Mouse (Mus musculus): Measurements from ENCODE around the gene Cep70. TPM values are rescaled to one million over a fixed set of nuclear protein-coding genes. Genes with fewer than 3 reads are reported as not detected.

Gene Cep70
- polyA plus RNA-seq (2011; ENCODE audit: insufficient read depth, insufficient read length, low replicate concordance, missing spikeins): 15.8 and 22.7 TPM in 2 replicates

DNA sequence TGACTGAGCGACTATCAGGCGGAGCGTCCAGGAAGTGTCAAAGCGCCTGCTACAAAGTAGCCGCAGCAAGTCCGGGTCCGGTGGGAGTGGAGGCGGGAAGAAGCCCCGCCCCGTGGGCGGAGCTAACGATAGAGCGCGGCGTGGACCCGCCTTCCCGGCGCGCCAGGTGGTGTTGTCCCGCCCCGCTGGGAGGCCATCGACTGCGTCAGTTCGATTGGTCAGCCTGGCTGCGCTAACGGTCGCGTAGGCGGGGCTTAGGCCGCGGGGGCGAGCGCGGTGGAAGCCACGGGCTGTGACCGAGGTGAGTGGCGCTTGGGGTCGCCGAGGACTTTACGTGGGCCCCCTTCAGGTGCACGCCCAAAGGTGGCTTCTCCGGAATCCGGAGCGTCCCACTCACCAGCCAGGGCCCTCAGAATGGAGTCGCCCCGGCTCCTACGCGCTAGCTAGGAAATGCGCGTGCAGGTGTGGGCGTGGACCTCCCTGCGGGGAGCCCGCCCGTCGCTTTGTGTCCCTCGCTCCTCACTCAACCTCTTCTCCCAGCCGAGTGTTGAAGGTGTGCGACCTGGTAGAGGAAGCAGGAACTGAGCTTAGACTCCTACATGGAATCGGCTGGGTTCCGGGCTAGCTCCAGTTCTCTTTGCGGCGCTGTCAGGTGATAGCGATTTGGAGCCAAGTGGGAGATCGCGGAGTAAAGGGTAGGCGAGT is at the start of gene Cep70:
Gene Cep70, plus strand, starts transcription at position 178 of the 705 bp plus-strand sequence.
- under 1% methylated on average over 66 of the region's 66 CpGs for WGBS
- Histone ChIP-seq H3K27ac (ENCODE audit: control insufficient read depth, insufficient read depth, low read depth, low read length, poor library complexity) (peak within 1 kb of the TSS; percentile 76), H3K4me3 (replicated peaks; ENCODE audit: control insufficient read depth, low read depth, low read length) (peak within 1 kb of the TSS; percentile 99), H3K4me1 (ENCODE audit: control insufficient read depth, insufficient read depth, low read length) (peaks cover 2% of the 10 kb centered on the region; the same call in 1 of the 2 replicates)
- TF ChIP-seq CTCF (IDR thresholded peaks at IDR 0.05; ENCODE audit: control insufficient read depth, insufficient read depth, low read length) (no peak), POLR2A (IDR thresholded peaks at IDR 0.05; ENCODE audit: borderline replicate concordance, control insufficient read depth, low read depth, low read length) (peak; percentile 81)

DNA sequence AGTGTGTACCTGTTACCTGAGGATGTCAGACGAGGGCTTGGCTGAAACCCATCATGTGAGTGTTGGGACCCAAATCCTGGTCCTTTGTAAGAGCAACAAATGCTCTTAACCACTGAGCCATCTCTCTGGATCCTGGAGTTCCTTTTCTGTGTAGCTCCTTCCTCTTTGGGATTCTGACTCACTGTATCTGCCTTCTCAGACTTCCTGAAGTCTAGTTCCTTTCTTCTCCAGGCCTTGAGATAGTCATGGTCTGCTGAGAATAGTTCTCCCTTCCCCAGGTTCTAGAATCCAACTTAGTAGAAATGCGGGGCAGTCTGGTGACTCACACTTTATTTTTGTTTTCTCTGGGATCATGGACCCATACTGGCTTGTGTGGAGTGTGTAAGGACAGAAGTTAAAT is 30.5 kb upstream of the Cep70 start:
- H3K27ac ChIP-seq (ENCODE audit: control insufficient read depth, insufficient read depth, low read depth, low read length, poor library complexity): no peak overlapping the region
- H3K4me1 ChIP-seq (ENCODE audit: control insufficient read depth, insufficient read depth, low read length): no peaks in the 10 kb centered on the region
- TF ChIP-seq CTCF (IDR thresholded peaks at IDR 0.05; ENCODE audit: control insufficient read depth, insufficient read depth, low read length) (no peak), POLR2A (IDR thresholded peaks at IDR 0.05; ENCODE audit: borderline replicate concordance, control insufficient read depth, low read depth, low read length) (no peak)
- no peak overlapping the region for H3K4me3 ChIP-seq (replicated peaks; ENCODE audit: control insufficient read depth, low read depth, low read length)
- WGBS: 20% methylated on average over 2 of the region's 2 CpGs

DNA sequence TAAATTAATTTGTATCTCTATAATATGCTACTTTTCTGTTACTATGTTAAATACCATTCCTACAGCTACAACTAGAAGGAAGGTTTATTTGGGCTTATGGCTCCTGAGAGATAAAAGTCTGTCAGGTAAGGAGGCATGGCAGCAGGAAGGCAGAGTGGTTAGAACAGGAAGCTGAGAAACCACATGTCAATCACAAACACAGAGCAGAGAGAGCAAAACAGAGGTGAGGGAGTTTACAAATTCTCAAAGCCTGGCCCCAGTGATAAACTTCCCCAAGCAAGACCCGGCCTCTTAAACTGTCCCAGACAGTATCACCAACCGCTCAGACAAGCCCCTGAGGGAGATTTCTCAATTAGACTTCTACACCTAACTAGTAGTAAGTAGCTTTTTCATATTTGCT is 27.0 kb upstream of the Cep70 start:
- no peak for TF ChIP-seq CTCF (IDR thresholded peaks at IDR 0.05; ENCODE audit: control insufficient read depth, insufficient read depth, low read length)
- no peak for TF ChIP-seq POLR2A (IDR thresholded peaks at IDR 0.05; ENCODE audit: borderline replicate concordance, control insufficient read depth, low read depth, low read length)
- Histone ChIP-seq H3K27ac (ENCODE audit: control insufficient read depth, insufficient read depth, low read depth, low read length, poor library complexity) (no peak overlapping the region), H3K4me1 (ENCODE audit: control insufficient read depth, insufficient read depth, low read length) (no peaks in the 10 kb centered on the region), H3K4me3 (replicated peaks; ENCODE audit: control insufficient read depth, low read depth, low read length) (no peak overlapping the region)
- 10% methylated on average over 2 of the region's 2 CpGs for WGBS

GRCm38 (mm10) chr9:99217999-99218719 is 25.0 kb upstream of the Cep70 start:
- WGBS: 22% methylated on average over 6 of the region's 6 CpGs

DNA sequence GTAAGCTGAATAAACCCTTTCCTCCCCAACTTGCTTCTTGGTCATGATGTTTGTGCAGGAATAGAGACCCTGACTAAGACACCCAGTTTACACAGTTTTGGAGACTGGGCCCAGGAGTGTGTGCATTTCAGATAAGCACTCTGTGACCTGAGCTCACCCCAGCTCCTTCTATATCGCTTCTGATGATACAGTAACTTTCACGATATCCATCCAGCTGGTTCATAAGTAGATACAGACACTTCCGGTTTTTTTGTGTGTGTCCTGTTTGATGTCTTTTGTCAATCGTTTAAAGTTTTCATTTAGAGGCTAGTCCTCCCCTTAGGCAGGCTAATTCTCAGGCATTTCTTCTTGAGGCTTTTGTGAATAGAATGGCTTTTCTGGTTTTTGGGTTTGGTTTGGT is 21.5 kb upstream of the Cep70 start:
- 66% methylated on average over 4 of the region's 4 CpGs for WGBS
- Histone ChIP-seq H3K27ac (ENCODE audit: control insufficient read depth, insufficient read depth, low read depth, low read length, poor library complexity) (no peak overlapping the region), H3K4me1 (ENCODE audit: control insufficient read depth, insufficient read depth, low read length) (no peaks in the 10 kb centered on the region), H3K4me3 (replicated peaks; ENCODE audit: control insufficient read depth, low read depth, low read length) (no peak overlapping the region)
- TF ChIP-seq POLR2A (IDR thresholded peaks at IDR 0.05; ENCODE audit: borderline replicate concordance, control insufficient read depth, low read depth, low read length) (no peak), CTCF (IDR thresholded peaks at IDR 0.05; ENCODE audit: control insufficient read depth, insufficient read depth, low read length) (no peak)

More at GRCm38 (mm10) chr9:99217999-99218719, 25.0 kb upstream of the Cep70 start:
- H3K4me1 ChIP-seq (ENCODE audit: control insufficient read depth, insufficient read depth, low read length): no peaks in the 10 kb centered on the region
- H3K27ac ChIP-seq (ENCODE audit: control insufficient read depth, insufficient read depth, low read depth, low read length, poor library complexity): no peak overlapping the region
- TF ChIP-seq POLR2A (IDR thresholded peaks at IDR 0.05; ENCODE audit: borderline replicate concordance, control insufficient read depth, low read depth, low read length) (no peak), CTCF (IDR thresholded peaks at IDR 0.05; ENCODE audit: control insufficient read depth, insufficient read depth, low read length) (no peak)
- H3K4me3 ChIP-seq (replicated peaks; ENCODE audit: control insufficient read depth, low read depth, low read length): no peak overlapping the region

DNA sequence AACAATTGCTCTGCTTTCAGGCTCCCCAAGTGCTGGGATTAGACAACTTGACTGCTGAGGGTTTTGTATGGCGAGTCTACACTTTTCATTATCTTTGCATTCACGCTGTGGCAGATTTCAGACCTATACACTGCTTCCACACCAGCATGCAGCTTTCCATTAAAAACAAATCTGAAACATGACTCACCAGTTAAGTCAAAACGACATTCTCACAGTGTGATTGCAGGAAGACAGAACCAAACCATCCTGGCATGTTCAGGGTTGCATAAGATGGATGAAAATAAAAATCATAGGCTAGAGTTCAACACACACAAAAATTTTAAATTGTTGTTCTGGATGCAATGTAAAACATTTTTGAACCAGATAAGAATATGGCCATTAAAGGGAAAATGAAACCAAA is 18.6 kb upstream of the Cep70 start:
- Histone ChIP-seq H3K27ac (ENCODE audit: control insufficient read depth, insufficient read depth, low read depth, low read length, poor library complexity) (no peak overlapping the region), H3K4me1 (ENCODE audit: control insufficient read depth, insufficient read depth, low read length) (no peaks in the 10 kb centered on the region), H3K4me3 (replicated peaks; ENCODE audit: control insufficient read depth, low read depth, low read length) (no peak overlapping the region)
- WGBS: 57% methylated on average over 3 of the region's 3 CpGs
- no peak for TF ChIP-seq CTCF (IDR thresholded peaks at IDR 0.05; ENCODE audit: control insufficient read depth, insufficient read depth, low read length)

DNA sequence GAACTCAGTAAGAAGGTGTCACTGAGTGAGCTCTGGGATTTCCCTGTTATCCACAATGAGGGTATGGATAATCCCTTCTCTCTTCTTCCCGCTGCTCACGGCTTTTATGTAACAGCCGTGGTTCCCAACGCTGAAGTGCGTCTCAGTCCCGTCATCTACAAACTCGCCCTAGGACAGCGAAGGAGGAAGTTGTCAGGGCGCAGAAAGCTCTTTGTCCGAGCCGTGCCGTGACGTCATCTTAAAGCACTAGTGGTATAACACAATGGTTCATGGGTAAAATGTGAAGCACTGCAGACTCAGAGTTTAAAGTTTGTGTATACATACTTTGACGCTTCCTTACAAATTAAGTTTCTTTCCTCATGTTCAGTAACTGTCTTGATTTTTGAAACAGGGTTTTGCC is 13.7 kb upstream of the Cep70 start:
- Histone ChIP-seq H3K4me3 (replicated peaks; ENCODE audit: control insufficient read depth, low read depth, low read length) (no peak overlapping the region), H3K27ac (ENCODE audit: control insufficient read depth, insufficient read depth, low read depth, low read length, poor library complexity) (no peak overlapping the region), H3K4me1 (ENCODE audit: control insufficient read depth, insufficient read depth, low read length) (no peaks in the 10 kb centered on the region)
- WGBS: 55% methylated on average over 14 of the region's 14 CpGs
- no peak for TF ChIP-seq POLR2A (IDR thresholded peaks at IDR 0.05; ENCODE audit: borderline replicate concordance, control insufficient read depth, low read depth, low read length)
- no peak for TF ChIP-seq CTCF (IDR thresholded peaks at IDR 0.05; ENCODE audit: control insufficient read depth, insufficient read depth, low read length)

DNA sequence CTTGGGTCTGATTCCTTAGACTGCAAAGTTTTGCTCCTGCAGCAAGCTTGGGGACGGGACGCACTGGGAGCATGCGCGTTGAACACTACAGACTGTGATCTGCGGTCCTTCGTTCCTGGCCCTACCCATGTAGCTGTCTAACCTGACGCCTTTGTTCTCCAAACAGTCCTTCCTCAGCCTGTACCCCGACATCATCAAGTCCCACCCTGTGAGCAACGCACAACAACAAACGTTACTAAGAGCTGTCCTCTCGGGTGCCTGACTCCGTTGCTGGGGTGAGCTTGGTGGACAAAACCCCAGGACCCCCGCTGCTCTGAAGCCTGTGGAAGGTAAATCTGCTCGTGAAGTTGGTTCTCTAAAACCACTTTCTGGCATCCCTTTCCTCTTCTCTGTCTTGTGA is 6.0 kb upstream of the Cep70 start, which contains the start of gene Faiml:
Gene Faiml, minus strand, starts transcription at position 101 of the 400 bp plus-strand sequence.
- no peak within 1 kb of the TSS for H3K27ac ChIP-seq (ENCODE audit: control insufficient read depth, insufficient read depth, low read depth, low read length, poor library complexity)
- TF ChIP-seq POLR2A (IDR thresholded peaks at IDR 0.05; ENCODE audit: borderline replicate concordance, control insufficient read depth, low read depth, low read length) (no peak), CTCF (IDR thresholded peaks at IDR 0.05; ENCODE audit: control insufficient read depth, insufficient read depth, low read length) (no peak)
- WGBS: 88% methylated on average over 14 of the region's 14 CpGs
- H3K4me3 ChIP-seq (replicated peaks; ENCODE audit: control insufficient read depth, low read depth, low read length): no peak within 1 kb of the TSS
- no peaks in the 10 kb centered on the region for H3K4me1 ChIP-seq (ENCODE audit: control insufficient read depth, insufficient read depth, low read length)

Measured in bone marrow, adult 2 months (tissue).